Mouse (Mus musculus) spleen, embryonic (tissue): Measurements from ENCODE around the gene Olfr362.
"Not testable (repeated sequence)": the region's sequence is repeated elsewhere in the genome, so short reads cannot be mapped to it uniquely, and the experiment has no call there.

Experiments used
- CTCF ChIA-PET: fragments of 350-600 bp; sonication (Branson Sonifier 250); formaldehyde crosslinking; loops from one replicate; lab custom pipeline; 2022; lab: Charles Lee

Olfr362 gene

GRCm38 (mm10) chr2:37117810-37118209 is at the start of gene Olfr362:
Gene Olfr362, minus strand, starts transcription at chr2:37117910.
- CTCF ChIA-PET: no interaction called here

DNA sequence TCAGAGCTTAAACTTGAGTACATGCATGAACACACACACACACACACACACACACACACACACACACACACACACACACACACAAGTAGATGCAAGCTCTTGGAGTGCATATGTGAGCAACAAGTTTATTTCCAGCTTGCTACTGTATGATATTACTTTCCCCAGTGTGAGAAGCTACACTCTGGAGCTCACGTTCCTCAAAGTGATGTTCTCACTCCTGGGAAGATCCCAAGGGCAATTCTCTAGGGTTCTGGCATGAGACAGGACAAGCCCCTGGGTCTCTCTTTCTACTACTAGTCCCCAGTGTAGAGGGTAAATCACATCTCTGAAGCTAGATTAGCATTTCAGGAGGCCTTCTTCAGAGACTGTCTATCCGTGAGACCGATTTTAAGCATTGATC is 21.3 kb upstream of the Olfr362 start, which contains the start of gene Olfr364-ps1:
TSS of gene Olfr364-ps1 (plus strand) at position 301 of the 400 bp plus-strand sequence.
- CTCF ChIA-PET: no interaction called here

GRCm38 (mm10) chr2:37089190-37089589 is 28.5 kb downstream of the Olfr362 start, which contains the start of gene Olfr361:
Gene Olfr361, minus strand, starts transcription at chr2:37089290.
- CTCF ChIA-PET: not testable (repeated sequence)

- CTCF ChIA-PET: no interaction called here
These were observed 52.3 kb downstream of the Olfr362 start, which contains the start of gene Olfr360 for GRCm38 (mm10) chr2:37065446-37065845. Gene Olfr360, plus strand, starts transcription at chr2:37065746.
